Mouse (Mus musculus) forebrain, embryonic 12.5 days (tissue): ENCODE data around the gene Kcns1. TPM values are rescaled to one million over a fixed set of nuclear protein-coding genes. Genes with fewer than 3 reads are reported as not detected.

Experiments used
- ATAC-seq: fragments of 200-750 bp; cut with Nextera tagmentation; 2 replicates; pipeline ENCODE4 v1.8.0; 2017; ENCODE audit warnings: moderate TSS enrichment; ENCODE audit not compliant: low FRiP score
- H3K27ac ChIP-seq: fragments of 300-500 bp; sonication (generic); 2 replicates; pipeline ENCODE4 v1.5.1; 2016; ENCODE audit warnings: mild to moderate bottlenecking
- H3K27me3 ChIP-seq: fragments of 300-500 bp; sonication (generic); 2 replicates; pipeline ENCODE4 v1.6.1; 2016; ENCODE audit warnings: mild to moderate bottlenecking
- H3K36me3 ChIP-seq: fragments of 300-500 bp; sonication (generic); replicated peaks from 2 replicates; pipeline ENCODE4 v1.6.1; 2016; ENCODE audit warnings: mild to moderate bottlenecking
- H3K4me1 ChIP-seq: fragments of 300-500 bp; sonication (generic); 2 replicates; pipeline ENCODE4 v1.6.1; 2016
- H3K4me2 ChIP-seq: fragments of 300-500 bp; sonication (generic); 2 replicates; pipeline ENCODE4 v1.6.1; 2016; ENCODE audit warnings: mild to moderate bottlenecking, moderate library complexity
- H3K4me3 ChIP-seq: fragments of 300-500 bp; sonication (generic); replicated peaks from 2 replicates; pipeline ENCODE4 v1.5.1; 2016; ENCODE audit warnings: mild to moderate bottlenecking
- H3K9ac ChIP-seq: fragments of 300-500 bp; sonication (generic); 2 replicates; pipeline ENCODE4 v1.6.1; 2016; ENCODE audit warnings: mild to moderate bottlenecking
- H3K9me3 ChIP-seq: fragments of 300-500 bp; sonication (generic); 2 replicates; pipeline ENCODE4 v1.6.1; 2016
- WGBS: fragments of 180-500 bp; shearing (Covaris S2); methylation state at CpG from one replicate; pipeline ENCODE4 v1.1.7; 2016; 5-methylcytosine and 5-hydroxymethylcytosine counted together
- polyA plus RNA-seq: library from polyadenylated mRNA; unstranded; fragments of >200 nt; fragmentation: Nextera tagmentation; extraction: Ambion mirVana; gene quantifications from 2 replicates; pipeline ENCODE4 v1.2.1, GENCODE M21; 2016

Kcns1 gene
- polyA plus RNA-seq, 1 experiment from 2014 or later, result 0.18 TPM

GRCm38 (mm10) chr2:164167752-164168570, 3.0 kb downstream of the Kcns1 start:
- H3K4me3 ChIP-seq, result peak overlapping the region; percentile 37
- 0 out of 2 replicates have a peak, but pooled peaks have one; percentile 39 for ATAC-seq
- no peak overlapping the region for H3K9ac ChIP-seq
- peaks cover 78% of the 10 kb centered on the region for H3K27me3 ChIP-seq
- 12% methylated on average over 90 of the region's 90 CpGs for WGBS
- H3K9me3 ChIP-seq, result 0 out of 2 replicates have a peak, but pooled peaks cover 2% of the 10 kb centered on the region
- H3K4me2 ChIP-seq, result peak overlapping the region; percentile 52
- no peaks in the 10 kb centered on the region for H3K36me3 ChIP-seq
- no peak overlapping the region for H3K27ac ChIP-seq
- peaks cover 29% of the 10 kb centered on the region for H3K4me1 ChIP-seq

DNA sequence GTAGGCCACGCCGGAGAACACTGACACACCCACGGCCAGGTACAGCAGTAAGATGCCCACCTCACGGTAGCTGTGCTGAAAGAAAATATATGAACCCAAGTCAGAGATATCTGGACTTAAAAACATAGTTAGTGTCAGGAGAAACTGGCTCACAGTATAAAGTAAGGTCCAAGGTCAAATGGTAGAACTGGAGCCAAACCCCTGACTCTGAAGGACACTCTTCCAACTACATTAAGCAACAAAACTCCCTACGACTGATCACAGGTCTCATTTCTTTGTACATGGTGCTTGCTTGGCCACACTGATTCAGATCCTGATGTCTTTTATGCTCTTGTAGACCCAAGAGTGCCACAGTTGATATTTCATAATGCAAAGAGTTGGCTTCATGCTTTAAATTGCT, 6.0 kb downstream of the Kcns1 start:
- Histone ChIP-seq H3K4me2 (no peak overlapping the region), H3K4me3 (no peak overlapping the region), H3K27me3 (peaks cover 51% of the 10 kb centered on the region), H3K27ac (no peak overlapping the region), H3K9ac (no peak overlapping the region), H3K4me1 (peaks cover 13% of the 10 kb centered on the region), H3K36me3 (no peaks in the 10 kb centered on the region), H3K9me3 (0 out of 2 replicates have a peak, but pooled peaks cover 2% of the 10 kb centered on the region)
- 94% methylated on average over 5 of the region's 5 CpGs for WGBS
- ATAC-seq, result no peak

GRCm38 (mm10) chr2:164161515-164162055, 9.3 kb downstream of the Kcns1 start:
- ATAC-seq, result no peak
- H3K4me1 ChIP-seq, result no peaks in the 10 kb centered on the region
- no peak overlapping the region for H3K4me3 ChIP-seq
- H3K27me3 ChIP-seq, result peaks cover 17% of the 10 kb centered on the region
- H3K27ac ChIP-seq, result no peak overlapping the region
- 85% methylated on average over 11 of the region's 11 CpGs for WGBS
- H3K9ac ChIP-seq, result no peak overlapping the region
- 0 out of 2 replicates have a peak, but pooled peaks cover 7% of the 10 kb centered on the region for H3K36me3 ChIP-seq
- no peak overlapping the region for H3K4me2 ChIP-seq
- no peaks in the 10 kb centered on the region for H3K9me3 ChIP-seq

DNA sequence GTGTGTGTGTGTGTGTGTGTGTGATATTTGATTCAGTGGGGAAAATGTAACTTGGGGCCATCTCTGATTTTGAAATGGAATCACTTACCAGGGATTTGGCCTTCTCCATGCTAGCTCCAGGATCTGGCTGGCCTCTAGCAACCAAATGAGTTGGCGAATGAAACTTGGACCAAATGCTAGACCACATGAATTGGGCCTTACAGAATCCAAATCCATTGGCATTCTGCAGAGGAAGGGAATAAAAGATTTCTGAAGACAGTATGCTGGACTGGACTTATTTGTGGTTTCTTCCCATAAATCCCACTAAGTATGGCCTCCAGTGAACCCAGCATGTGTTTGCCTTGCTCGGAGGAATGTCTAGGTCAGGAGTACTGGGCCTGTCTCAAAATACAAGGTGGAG, 12.1 kb downstream of the Kcns1 start:
- ATAC-seq, result no peak

DNA sequence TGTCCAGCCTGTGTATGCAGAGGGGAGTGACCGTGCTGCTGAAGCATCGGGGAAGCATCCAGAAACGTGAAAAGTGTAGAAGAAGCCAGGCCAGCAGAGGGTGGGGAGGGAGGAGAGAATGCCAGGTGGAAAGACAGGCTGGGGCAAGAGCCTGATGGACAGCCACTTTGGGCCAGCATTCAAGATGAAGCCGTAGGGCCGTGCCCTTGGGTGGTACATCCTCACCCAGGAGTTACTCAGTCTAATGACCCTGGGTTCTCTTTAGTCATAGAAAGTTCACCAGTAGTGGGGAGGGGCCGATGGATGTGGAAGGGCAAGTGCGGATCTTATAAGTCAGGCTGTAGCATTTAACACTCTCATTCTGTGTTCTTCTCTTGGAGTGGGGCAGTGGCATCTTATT, 14.8 kb downstream of the Kcns1 start:
- Histone ChIP-seq H3K9me3 (no peaks in the 10 kb centered on the region), H3K36me3 (peaks cover 47% of the 10 kb centered on the region), H3K4me1 (no peaks in the 10 kb centered on the region), H3K4me2 (no peak overlapping the region), H3K4me3 (no peak overlapping the region), H3K9ac (no peak overlapping the region), H3K27me3 (no peaks in the 10 kb centered on the region), H3K27ac (no peak overlapping the region)
- ATAC-seq, result no peak
- 85% methylated on average over 7 of the region's 7 CpGs for WGBS

More for the DNA sequence above, 12.1 kb downstream of the Kcns1 start:
- H3K4me3 ChIP-seq, result no peak overlapping the region
- H3K9ac ChIP-seq, result no peak overlapping the region
- no peaks in the 10 kb centered on the region for H3K9me3 ChIP-seq
- no peaks in the 10 kb centered on the region for H3K27me3 ChIP-seq
- H3K27ac ChIP-seq, result no peak overlapping the region
- WGBS, result 85% methylated on average over 2 of the region's 2 CpGs
- peaks cover 22% of the 10 kb centered on the region for H3K36me3 ChIP-seq
- H3K4me1 ChIP-seq, result no peaks in the 10 kb centered on the region
- no peak overlapping the region for H3K4me2 ChIP-seq

GRCm38 (mm10) chr2:164154007-164154406, 16.9 kb downstream of the Kcns1 start:
- ATAC-seq, result no peak
- Histone ChIP-seq H3K27me3 (no peaks in the 10 kb centered on the region), H3K4me1 (no peaks in the 10 kb centered on the region), H3K4me3 (no peak overlapping the region), H3K9me3 (no peaks in the 10 kb centered on the region), H3K4me2 (no peak overlapping the region), H3K27ac (no peak overlapping the region), H3K36me3 (peaks cover 47% of the 10 kb centered on the region), H3K9ac (no peak overlapping the region)
- WGBS, result 95% methylated on average over 10 of the region's 10 CpGs

DNA sequence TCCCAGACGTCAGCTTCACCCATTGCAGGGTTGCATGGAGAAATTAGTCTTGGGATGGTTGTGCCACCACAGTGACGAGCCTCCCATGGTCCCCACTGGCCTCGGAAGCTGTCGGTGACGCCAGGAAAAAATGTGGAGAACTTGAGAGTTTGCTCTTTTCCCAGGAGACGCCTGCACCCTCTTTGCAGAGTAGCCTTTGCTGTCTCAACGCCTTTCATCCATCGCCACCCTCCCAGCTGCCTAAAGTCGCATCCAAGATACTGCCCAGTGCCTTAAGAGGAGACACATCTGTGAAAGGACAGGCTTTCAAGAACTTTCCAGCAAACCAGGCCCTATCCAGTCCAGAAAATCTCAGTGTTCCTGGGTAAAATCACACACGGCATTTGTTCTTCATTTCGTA, 18.6 kb downstream of the Kcns1 start:
- no peaks in the 10 kb centered on the region for H3K4me1 ChIP-seq
- ATAC-seq, result no peak
- H3K27ac ChIP-seq, result no peak overlapping the region
- H3K9me3 ChIP-seq, result no peaks in the 10 kb centered on the region
- H3K27me3 ChIP-seq, result no peaks in the 10 kb centered on the region
- peaks cover 46% of the 10 kb centered on the region for H3K36me3 ChIP-seq
- H3K4me2 ChIP-seq, result no peak overlapping the region
- 92% methylated on average over 11 of the region's 11 CpGs for WGBS
- H3K9ac ChIP-seq, result no peak overlapping the region
- no peak overlapping the region for H3K4me3 ChIP-seq

DNA sequence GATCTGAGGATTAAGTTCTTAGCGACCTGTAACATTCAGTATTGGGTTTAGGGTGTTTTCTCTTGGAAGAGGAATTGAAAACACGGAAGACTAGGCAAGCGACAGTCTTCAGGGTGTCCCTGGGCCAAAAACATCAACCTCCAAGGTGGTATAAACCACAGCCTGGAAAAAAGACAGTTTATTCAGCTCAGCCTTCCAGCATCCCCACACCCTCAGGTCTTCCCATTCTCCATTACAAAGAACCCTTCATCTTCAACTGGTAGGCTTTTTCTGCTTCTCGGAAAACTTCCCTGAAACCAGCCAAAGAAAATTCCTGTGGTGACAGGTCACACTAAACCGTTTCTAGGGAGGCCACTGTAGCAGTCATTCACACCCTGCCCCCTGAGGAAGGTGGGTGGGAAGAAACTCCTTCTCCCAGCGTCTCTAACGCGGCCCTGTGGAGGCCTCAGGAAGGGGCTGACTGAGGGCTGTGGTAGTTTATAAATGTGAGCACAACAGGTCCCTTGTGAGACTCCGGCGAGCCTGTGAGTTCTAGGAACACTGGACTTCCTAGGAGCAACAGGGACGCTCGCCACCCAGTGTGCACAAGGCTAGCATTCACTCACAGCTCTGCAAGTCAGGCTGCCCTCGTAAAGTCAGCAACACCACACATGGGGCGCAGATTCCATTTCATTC, 20.7 kb downstream of the Kcns1 start:
- peaks cover 35% of the 10 kb centered on the region for H3K36me3 ChIP-seq
- ATAC-seq, result no peak
- H3K4me2 ChIP-seq, result no peak overlapping the region
- no peak overlapping the region for H3K27ac ChIP-seq
- no peak overlapping the region for H3K9ac ChIP-seq
- no peaks in the 10 kb centered on the region for H3K4me1 ChIP-seq
- no peak overlapping the region for H3K4me3 ChIP-seq
- no peaks in the 10 kb centered on the region for H3K27me3 ChIP-seq
- 59% methylated on average over 14 of the region's 14 CpGs for WGBS
- H3K9me3 ChIP-seq, result no peaks in the 10 kb centered on the region

DNA sequence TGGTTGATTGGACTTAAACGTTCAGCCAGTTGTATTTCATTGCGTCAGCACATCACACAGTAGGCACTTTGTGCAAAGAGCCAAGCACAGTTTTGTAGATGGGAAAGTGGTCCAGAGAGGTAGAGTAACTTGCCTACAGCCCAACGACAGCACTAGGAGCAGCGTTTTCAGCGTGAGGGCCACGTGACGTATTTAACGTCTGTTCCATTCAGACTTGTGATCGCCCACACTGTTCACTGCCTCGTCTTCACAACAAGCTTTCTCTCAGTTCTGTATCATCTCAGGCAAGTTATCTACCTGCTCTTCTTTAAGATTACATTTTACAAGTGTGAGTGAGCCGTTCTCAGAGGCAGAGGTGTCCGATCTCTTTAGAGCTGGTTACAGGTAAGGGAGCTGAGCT, 24.4 kb downstream of the Kcns1 start:
- Histone ChIP-seq H3K27ac (no peak overlapping the region), H3K4me1 (peaks cover 3% of the 10 kb centered on the region; the same call in 1 of the 2 replicates), H3K9me3 (no peaks in the 10 kb centered on the region), H3K4me2 (no peak overlapping the region), H3K36me3 (peaks cover 5% of the 10 kb centered on the region; the same call in 1 of the 2 replicates), H3K9ac (no peak overlapping the region), H3K4me3 (no peak overlapping the region), H3K27me3 (no peaks in the 10 kb centered on the region)
- no peak for ATAC-seq
- WGBS, result 95% methylated on average over 12 of the region's 12 CpGs

GRCm38 (mm10) chr2:164144541-164144940, 26.4 kb downstream of the Kcns1 start:
- no peaks in the 10 kb centered on the region for H3K36me3 ChIP-seq
- H3K9ac ChIP-seq, result no peak overlapping the region
- no peak overlapping the region for H3K4me3 ChIP-seq
- H3K27me3 ChIP-seq, result no peaks in the 10 kb centered on the region
- H3K9me3 ChIP-seq, result no peaks in the 10 kb centered on the region
- ATAC-seq, result no peak
- H3K4me1 ChIP-seq, result peaks cover 3% of the 10 kb centered on the region; the same call in 1 of the 2 replicates
- WGBS, result 92% methylated on average over 10 of the region's 10 CpGs
- H3K27ac ChIP-seq, result no peak overlapping the region
- no peak overlapping the region for H3K4me2 ChIP-seq

GRCm38 (mm10) chr2:164144025-164144424, 26.9 kb downstream of the Kcns1 start:
- Histone ChIP-seq H3K4me2 (no peak overlapping the region), H3K4me3 (no peak overlapping the region), H3K27ac (no peak overlapping the region), H3K27me3 (no peaks in the 10 kb centered on the region), H3K36me3 (no peaks in the 10 kb centered on the region), H3K9me3 (no peaks in the 10 kb centered on the region), H3K9ac (no peak overlapping the region), H3K4me1 (peaks cover 3% of the 10 kb centered on the region; the same call in 1 of the 2 replicates)
- no peak for ATAC-seq
- 67% methylated on average over 6 of the region's 6 CpGs for WGBS

DNA sequence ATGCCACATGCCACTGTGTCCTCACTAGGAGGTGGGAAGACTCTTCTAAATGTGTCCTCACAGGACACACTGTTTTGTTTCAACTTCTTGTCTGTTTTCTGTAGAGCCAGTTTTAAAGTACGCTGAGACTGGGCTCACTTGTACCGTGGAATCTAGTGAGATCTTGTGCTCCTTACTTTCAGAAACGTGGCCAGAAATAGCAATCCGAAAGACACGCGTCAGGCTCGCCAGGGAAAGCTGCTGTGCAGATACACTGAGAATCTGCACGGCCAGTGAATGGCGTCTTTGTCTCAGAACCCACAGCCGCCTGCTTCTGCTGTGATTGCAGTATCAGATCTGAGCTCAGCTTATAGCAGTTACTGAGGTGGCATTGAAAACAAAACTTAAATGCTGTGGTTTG, 28.9 kb downstream of the Kcns1 start:
- Histone ChIP-seq H3K4me2 (no peak overlapping the region), H3K27ac (peak overlapping the region; percentile 42), H3K9ac (no peak overlapping the region), H3K27me3 (no peaks in the 10 kb centered on the region), H3K4me3 (no peak overlapping the region), H3K36me3 (no peaks in the 10 kb centered on the region), H3K4me1 (peaks cover 3% of the 10 kb centered on the region; the same call in 1 of the 2 replicates), H3K9me3 (no peaks in the 10 kb centered on the region)
- WGBS, result 64% methylated on average over 10 of the region's 10 CpGs
- no peak for ATAC-seq
